Mouse (Mus musculus) CD4-positive, CD25-positive, alpha-beta regulatory T cell, adult 4 months (primary cell): ENCODE results near the gene Tlr8. TPM values are rescaled to one million over a fixed set of nuclear protein-coding genes. Genes with fewer than 3 reads are reported as not detected.

Experiments
- ATAC-seq: one replicate; pipeline ENCODE4 v1.8.0; 2017
- polyA plus RNA-seq, 2 experiments: library from polyadenylated mRNA; unstranded; fragments of 100-300 nt; shearing (Covaris generic); gene quantifications; one replicate each; pipeline ENCODE4 v1.2.1; 2017

Tlr8 gene
- polyA plus RNA-seq, 2 experiments from 2014 or later, result 0.13 TPM; not detected in 1

DNA sequence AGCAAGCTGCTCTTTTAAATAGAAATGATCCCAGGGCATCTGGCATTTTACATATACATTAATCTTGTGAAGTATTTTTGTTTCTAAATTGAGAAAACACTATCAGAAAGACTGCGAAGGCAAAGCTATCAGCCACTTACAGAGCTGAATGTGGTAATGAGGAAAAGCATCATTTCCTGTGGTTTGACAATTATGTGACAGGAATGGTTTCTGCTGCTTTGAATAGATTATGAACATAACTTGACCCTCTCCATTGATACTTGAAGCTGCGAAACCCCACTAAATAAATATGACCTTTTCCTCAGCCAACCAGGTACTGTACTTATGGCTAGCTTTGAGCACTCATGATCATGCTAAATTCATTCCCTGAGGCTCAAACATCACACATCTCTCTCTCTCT, 62.8 kb downstream of the Tlr8 start:
- peak; percentile 55 for ATAC-seq

DNA sequence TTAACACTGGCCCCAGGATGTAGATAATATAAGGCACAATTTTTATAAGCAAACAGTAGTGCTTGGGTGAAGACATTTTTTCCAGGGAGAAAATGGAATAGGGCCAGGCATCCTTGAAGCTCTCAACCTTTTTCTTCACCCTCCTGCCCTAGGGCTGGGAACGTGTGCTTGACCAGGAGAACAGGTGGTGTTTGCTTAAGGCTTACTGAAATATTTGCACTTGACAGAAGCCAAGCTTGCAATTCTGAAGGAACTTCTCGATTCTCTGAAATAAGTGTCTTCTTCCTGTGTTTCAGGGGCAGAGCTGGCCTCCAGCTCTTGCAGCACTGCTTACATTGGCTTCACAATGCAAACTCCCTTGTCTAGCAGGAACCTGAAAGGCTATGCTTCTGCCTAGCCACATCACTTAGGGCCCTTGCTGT, 68.9 kb downstream of the Tlr8 start:
- ATAC-seq, result no peak

Other genes with a start within 250 kb of the Tlr8 start
- gene Tmsb4x, start 55.0 kb downstream of the Tlr8 start, polyA plus RNA-seq, result over 10,000 TPM; 10,426 to 12,113 TPM
- 10 to 100 TPM in 1 of 2 experiments, 1 to 10 TPM in 1; 8.7 to 11.5 TPM for gene Tlr7, start 66.2 kb upstream of the Tlr8 start, polyA plus RNA-seq
- 10 to 100 TPM; 65.9 to 78.1 TPM for gene Prps2, start 118.4 kb upstream of the Tlr8 start, polyA plus RNA-seq